Mouse (Mus musculus): ENCODE measurements around the gene Egfl7.
A peak's percentile ranks its signal among the peaks of the same experiment; 100 is the strongest.

Egfl7 gene

GRCm38 (mm10) chr2:26594461-26594933 lies 14.7 kb downstream of the Egfl7 start:
- DNase-seq (ENCODE audit: low read depth) = no peak

- no peak for DNase-seq (ENCODE audit: low read depth)
Measured at GRCm38 (mm10) chr2:26594934-26595724, 15.3 kb downstream of the Egfl7 start.

- no peak for DNase-seq (ENCODE audit: low read depth)
Measured at GRCm38 (mm10) chr2:26595725-26596435, 16.1 kb downstream of the Egfl7 start.

GRCm38 (mm10) chr2:26596898-26597297 lies 17.1 kb downstream of the Egfl7 start:
- no peak for DNase-seq (ENCODE audit: low read depth)

- DNase-seq (ENCODE audit: low read depth) = no peak
Measured at GRCm38 (mm10) chr2:26597810-26598209, 18.0 kb downstream of the Egfl7 start.

- DNase-seq (ENCODE audit: low read depth) = no peak
Measured at GRCm38 (mm10) chr2:26598462-26598861, 18.6 kb downstream of the Egfl7 start.

GRCm38 (mm10) chr2:26599965-26600364 lies 20.2 kb downstream of the Egfl7 start:
- DNase-seq (ENCODE audit: low read depth) = no peak

- DNase-seq (ENCODE audit: low read depth) = no peak
Measured at GRCm38 (mm10) chr2:26600664-26601063, 20.9 kb downstream of the Egfl7 start.

GRCm38 (mm10) chr2:26601595-26601994 lies 21.8 kb downstream of the Egfl7 start:
- no peak for DNase-seq (ENCODE audit: low read depth)

- DNase-seq (ENCODE audit: low read depth) = no peak
Measured at GRCm38 (mm10) chr2:26602631-26603030, 22.8 kb downstream of the Egfl7 start.

- DNase-seq (ENCODE audit: low read depth) = no peak
Measured at GRCm38 (mm10) chr2:26603159-26603558, 23.3 kb downstream of the Egfl7 start.

GRCm38 (mm10) chr2:26603720-26604671 lies 24.2 kb downstream of the Egfl7 start, which contains the start of gene Agpat2:
Gene Agpat2 (minus strand): TSS chr2:26604417.
- DNase-seq (ENCODE audit: low read depth) = peak; percentile 39

GRCm38 (mm10) chr2:26605331-26605730 lies 25.5 kb downstream of the Egfl7 start:
- DNase-seq (ENCODE audit: low read depth) = no peak

GRCm38 (mm10) chr2:26606579-26606978 lies 26.8 kb downstream of the Egfl7 start:
- DNase-seq (ENCODE audit: low read depth) = no peak

GRCm38 (mm10) chr2:26607056-26607910 lies 27.5 kb downstream of the Egfl7 start:
- no peak for DNase-seq (ENCODE audit: low read depth)

- DNase-seq (ENCODE audit: low read depth) = no peak
Measured at GRCm38 (mm10) chr2:26608781-26609180, 29.0 kb downstream of the Egfl7 start.

GRCm38 (mm10) chr2:26609261-26609661 lies 29.4 kb downstream of the Egfl7 start:
- DNase-seq (ENCODE audit: low read depth) = no peak

- no peak for DNase-seq (ENCODE audit: low read depth)
Measured at GRCm38 (mm10) chr2:26610526-26610925, 30.7 kb downstream of the Egfl7 start.

- DNase-seq (ENCODE audit: low read depth) = no peak
Measured at GRCm38 (mm10) chr2:26611054-26611453, 31.2 kb downstream of the Egfl7 start.

GRCm38 (mm10) chr2:26611896-26612295 lies 32.1 kb downstream of the Egfl7 start:
- DNase-seq (ENCODE audit: low read depth) = no peak

- no peak for DNase-seq (ENCODE audit: low read depth)
Measured at GRCm38 (mm10) chr2:26614903-26615302, 35.1 kb downstream of the Egfl7 start.
